Mouse (Mus musculus) liver, embryonic 12.5 days (tissue): ENCODE results near the gene Cyp4a31. TPM values are rescaled to one million over a fixed set of nuclear protein-coding genes. Genes with fewer than 3 reads are reported as not detected.
"Not testable (repeated sequence)": the region's sequence is repeated elsewhere in the genome, so short reads cannot be mapped to it uniquely, and the experiment has no call there.

ENCODE experiments used
- ATAC-seq: fragments of 200-750 bp; cut with Nextera tagmentation; 2 replicates; pipeline ENCODE4 v1.8.0; 2017; ENCODE audit warnings: moderate number of reproducible peaks, mild to moderate bottlenecking, moderate library complexity
- H3K27ac ChIP-seq: fragments of 300-500 bp; sonication (generic); 2 replicates; pipeline ENCODE4 v1.5.1; 2016; ENCODE audit warnings: mild to moderate bottlenecking
- H3K27me3 ChIP-seq: fragments of 300-500 bp; sonication (generic); replicated peaks from 2 replicates; pipeline ENCODE4 v1.6.1; 2016; ENCODE audit warnings: mild to moderate bottlenecking, moderate library complexity
- H3K36me3 ChIP-seq: fragments of 300-500 bp; sonication (generic); 2 replicates; pipeline ENCODE4 v1.6.1; 2016; ENCODE audit warnings: mild to moderate bottlenecking, moderate library complexity
- H3K4me1 ChIP-seq: fragments of 300-500 bp; sonication (generic); 2 replicates; pipeline ENCODE4 v1.6.1; 2016
- H3K4me2 ChIP-seq: fragments of 300-500 bp; sonication (generic); 2 replicates; pipeline ENCODE4 v1.6.1; 2016; ENCODE audit warnings: mild to moderate bottlenecking, moderate library complexity
- H3K4me3 ChIP-seq: fragments of 300-500 bp; sonication (generic); 2 replicates; pipeline ENCODE4 v1.5.1; 2016; ENCODE audit warnings: mild to moderate bottlenecking, moderate library complexity
- H3K9ac ChIP-seq: fragments of 300-500 bp; sonication (generic); 2 replicates; pipeline ENCODE4 v1.6.1; 2016; ENCODE audit warnings: mild to moderate bottlenecking, moderate library complexity
- H3K9me3 ChIP-seq: fragments of 300-500 bp; sonication (generic); replicated peaks from 2 replicates; pipeline ENCODE4 v1.6.1; 2016; ENCODE audit warnings: mild to moderate bottlenecking, moderate library complexity
- WGBS: fragments of 180-500 bp; shearing (Covaris S2); methylation state at CpG from one replicate; pipeline ENCODE4 v1.1.7; 2016; ENCODE audit not compliant: insufficient replicate concordance; 5-methylcytosine and 5-hydroxymethylcytosine counted together
- polyA plus RNA-seq: library from polyadenylated mRNA; unstranded; fragments of >200 nt; fragmentation: Nextera tagmentation; extraction: Ambion mirVana; gene quantifications from 2 replicates; pipeline ENCODE4 v1.2.1, GENCODE M21; 2016

The Cyp4a31 gene
- not detected in 2 replicates for polyA plus RNA-seq

- Histone ChIP-seq H3K27me3 (no peaks in the 10 kb centered on the region), H3K4me1 (no peaks in the 10 kb centered on the region), H3K4me2 (no peak within 1 kb of the TSS), H3K4me3 (no peak within 1 kb of the TSS), H3K36me3 (no peaks in the 10 kb centered on the region), H3K9ac (no peak within 1 kb of the TSS), H3K9me3 (no peaks in the 10 kb centered on the region), H3K27ac (no peak within 1 kb of the TSS)
- no peak for ATAC-seq
- whole genome bisulfite sequencing: 74% methylated on average over 3 of the region's 3 CpGs
These were observed at the start of gene Cyp4a31 for GRCm38 (mm10) chr4:115563401-115563800. TSS of gene Cyp4a31 (plus strand) at chr4:115563649.

DNA sequence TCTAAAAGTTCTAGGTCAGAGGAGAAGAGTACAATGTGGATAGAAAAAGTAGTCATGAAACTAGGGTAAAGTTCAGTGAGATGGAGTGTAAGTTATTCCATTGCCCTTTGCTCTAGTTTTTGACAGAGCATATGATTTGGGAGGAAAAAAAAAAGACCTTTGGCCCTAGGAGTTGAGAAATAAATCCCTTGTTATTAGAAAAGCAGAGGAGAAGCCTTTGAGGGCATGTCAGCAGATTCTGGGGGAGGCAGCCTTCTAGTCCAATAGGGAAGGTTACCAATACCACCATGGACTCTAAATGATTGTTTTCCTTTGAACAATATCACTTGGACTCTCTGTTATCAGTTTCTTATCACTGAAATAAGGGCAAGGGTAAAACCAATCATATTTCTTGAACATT, 49.5 kb upstream of the Cyp4a31 start:
- not testable (repeated sequence) for ATAC-seq

GRCm38 (mm10) chr4:115518000-115518399, 45.4 kb upstream of the Cyp4a31 start, which contains the start of gene Cyp4a10:
TSS of gene Cyp4a10 (plus strand) at chr4:115518264.
- not testable (repeated sequence) for H3K9ac ChIP-seq, ATAC-seq, H3K27me3 ChIP-seq, H3K4me2 ChIP-seq, H3K27ac ChIP-seq, H3K4me1 ChIP-seq, H3K4me3 ChIP-seq, H3K36me3 ChIP-seq, H3K9me3 ChIP-seq
- 66% methylated on average over 5 of the region's 5 CpGs for WGBS

More for the DNA sequence above, 49.5 kb upstream of the Cyp4a31 start:
- not testable (repeated sequence) for H3K36me3 ChIP-seq, H3K4me1 ChIP-seq, H3K4me3 ChIP-seq, H3K9me3 ChIP-seq, H3K4me2 ChIP-seq, H3K27ac ChIP-seq, H3K9ac ChIP-seq, H3K27me3 ChIP-seq

- no peaks in the 10 kb centered on the region for H3K9me3 ChIP-seq
- no peaks in the 10 kb centered on the region for H3K27me3 ChIP-seq
- H3K4me2 ChIP-seq: no peak overlapping the region
- no peak overlapping the region for H3K4me3 ChIP-seq
- no peak overlapping the region for H3K9ac ChIP-seq
- no peaks in the 10 kb centered on the region for H3K36me3 ChIP-seq
- WGBS: 45% methylated on average over 4 of the region's 4 CpGs
- ATAC-seq: no peak
- H3K4me1 ChIP-seq: no peaks in the 10 kb centered on the region
- no peak overlapping the region for H3K27ac ChIP-seq
These were observed 44.0 kb upstream of the Cyp4a31 start for GRCm38 (mm10) chr4:115519444-115519843.

DNA sequence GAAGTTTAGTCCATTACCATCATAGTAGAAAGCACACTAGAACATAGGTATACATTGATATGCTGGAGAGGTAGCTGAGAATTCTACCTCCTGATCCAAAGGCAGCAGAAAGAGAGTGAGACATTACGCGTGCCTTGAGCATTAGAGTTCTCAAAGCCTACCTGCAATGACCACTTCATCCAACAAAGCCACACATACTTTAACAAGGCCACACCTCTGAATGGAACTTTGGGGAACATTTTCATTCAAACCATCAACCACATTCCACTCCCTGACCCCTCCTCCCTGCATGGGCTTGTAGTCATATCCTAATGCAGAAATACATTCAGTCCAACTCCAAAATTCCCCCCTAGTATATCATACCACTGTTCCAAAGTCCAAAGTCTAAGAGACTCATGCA, 41.7 kb upstream of the Cyp4a31 start:
- no peaks in the 10 kb centered on the region for H3K27me3 ChIP-seq
- 87% methylated on average over 2 of the region's 2 CpGs for WGBS
- H3K36me3 ChIP-seq: no peaks in the 10 kb centered on the region
- H3K4me2 ChIP-seq: no peak overlapping the region
- no peak overlapping the region for H3K4me3 ChIP-seq
- H3K27ac ChIP-seq: no peak overlapping the region
- no peaks in the 10 kb centered on the region for H3K9me3 ChIP-seq
- ATAC-seq: no peak
- no peak overlapping the region for H3K9ac ChIP-seq
- no peaks in the 10 kb centered on the region for H3K4me1 ChIP-seq

DNA sequence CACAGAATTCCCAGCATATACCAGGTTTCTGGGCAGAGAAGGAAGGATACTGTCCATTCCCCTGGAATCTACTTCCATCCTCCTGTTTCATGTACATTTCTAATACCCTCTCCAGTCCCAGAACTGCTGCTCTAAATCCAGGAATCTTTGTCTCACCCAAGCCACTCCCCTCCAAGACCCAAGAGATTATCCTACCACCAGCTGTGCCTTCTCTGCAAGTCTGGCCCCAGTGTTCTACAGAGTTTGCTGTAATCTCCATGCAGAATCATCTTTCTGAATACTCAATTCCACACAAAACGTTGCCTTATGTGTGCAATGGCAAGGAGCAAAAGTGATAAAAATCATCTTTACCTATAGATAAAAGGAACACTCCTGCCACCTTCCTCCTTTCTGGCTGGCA, 18.3 kb upstream of the Cyp4a31 start:
- no peak overlapping the region for H3K27ac ChIP-seq
- no peak overlapping the region for H3K9ac ChIP-seq
- H3K36me3 ChIP-seq: no peaks in the 10 kb centered on the region
- H3K4me3 ChIP-seq: no peak overlapping the region
- no peaks in the 10 kb centered on the region for H3K27me3 ChIP-seq
- no peaks in the 10 kb centered on the region for H3K4me1 ChIP-seq
- H3K4me2 ChIP-seq: no peak overlapping the region
- ATAC-seq: no peak
- WGBS: 18% methylated on average over 1 of the region's 1 CpGs
- no peaks in the 10 kb centered on the region for H3K9me3 ChIP-seq

DNA sequence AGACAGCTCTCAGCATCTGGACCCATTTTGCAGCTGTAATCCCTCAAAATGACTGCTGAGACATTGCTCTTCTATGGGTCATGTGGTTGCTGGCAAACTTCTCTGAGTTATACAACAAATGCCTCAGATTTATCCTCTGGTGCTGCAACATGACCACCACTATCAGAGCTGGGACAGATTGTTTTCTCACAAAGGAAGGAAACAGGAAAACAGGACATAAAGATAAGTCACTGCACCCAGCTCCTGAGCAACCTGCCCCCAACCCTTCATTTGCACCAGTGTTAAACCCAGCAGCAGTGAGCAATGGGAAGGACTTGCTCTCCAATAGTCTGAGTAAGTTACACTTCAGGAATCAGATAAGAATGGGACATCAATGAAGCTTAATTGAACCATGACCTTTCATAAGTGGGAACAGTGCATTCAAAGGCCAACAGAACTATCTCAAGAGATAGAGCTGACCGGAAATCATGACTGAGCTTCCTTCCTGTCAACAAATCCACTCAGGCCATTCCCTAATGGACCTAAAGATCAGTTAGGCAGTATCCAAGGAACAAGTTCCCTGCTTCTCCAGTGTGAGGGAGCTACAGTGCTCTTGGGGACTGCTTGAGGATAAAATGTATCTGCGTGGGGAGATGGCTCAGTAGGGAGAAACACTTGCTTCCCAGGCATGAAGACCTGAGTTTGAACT, 17.2 kb upstream of the Cyp4a31 start:
- Histone ChIP-seq H3K4me1 (no peaks in the 10 kb centered on the region), H3K4me3 (no peak overlapping the region), H3K9ac (no peak overlapping the region), H3K9me3 (no peaks in the 10 kb centered on the region), H3K27me3 (no peaks in the 10 kb centered on the region), H3K27ac (no peak overlapping the region), H3K36me3 (no peaks in the 10 kb centered on the region), H3K4me2 (no peak overlapping the region)
- 29% methylated on average over 2 of the region's 2 CpGs for WGBS
- no peak for ATAC-seq

GRCm38 (mm10) chr4:115552726-115553125, 10.7 kb upstream of the Cyp4a31 start:
- 64% methylated on average over 3 of the region's 3 CpGs for WGBS
- ATAC-seq: no peak
- no peak overlapping the region for H3K4me3 ChIP-seq
- no peaks in the 10 kb centered on the region for H3K9me3 ChIP-seq
- H3K4me1 ChIP-seq: no peaks in the 10 kb centered on the region
- H3K9ac ChIP-seq: no peak overlapping the region
- no peaks in the 10 kb centered on the region for H3K27me3 ChIP-seq
- H3K4me2 ChIP-seq: no peak overlapping the region
- H3K27ac ChIP-seq: no peak overlapping the region
- H3K36me3 ChIP-seq: no peaks in the 10 kb centered on the region

- WGBS: 40% methylated on average over 2 of the region's 2 CpGs
- ATAC-seq: no peak
- Histone ChIP-seq H3K27ac (no peak overlapping the region), H3K36me3 (no peaks in the 10 kb centered on the region), H3K9me3 (no peaks in the 10 kb centered on the region), H3K4me2 (no peak overlapping the region), H3K27me3 (no peaks in the 10 kb centered on the region), H3K4me3 (no peak overlapping the region), H3K4me1 (no peaks in the 10 kb centered on the region), H3K9ac (no peak overlapping the region)
These were observed 7.9 kb upstream of the Cyp4a31 start for GRCm38 (mm10) chr4:115555513-115555912.

GRCm38 (mm10) chr4:115557861-115558561, 5.4 kb upstream of the Cyp4a31 start:
- 55% methylated on average over 4 of the region's 4 CpGs for WGBS
- H3K27ac ChIP-seq: no peak overlapping the region
- H3K4me2 ChIP-seq: no peak overlapping the region
- no peaks in the 10 kb centered on the region for H3K36me3 ChIP-seq
- H3K9me3 ChIP-seq: no peaks in the 10 kb centered on the region
- no peak for ATAC-seq
- no peaks in the 10 kb centered on the region for H3K27me3 ChIP-seq
- H3K9ac ChIP-seq: no peak overlapping the region
- no peaks in the 10 kb centered on the region for H3K4me1 ChIP-seq
- H3K4me3 ChIP-seq: no peak overlapping the region

DNA sequence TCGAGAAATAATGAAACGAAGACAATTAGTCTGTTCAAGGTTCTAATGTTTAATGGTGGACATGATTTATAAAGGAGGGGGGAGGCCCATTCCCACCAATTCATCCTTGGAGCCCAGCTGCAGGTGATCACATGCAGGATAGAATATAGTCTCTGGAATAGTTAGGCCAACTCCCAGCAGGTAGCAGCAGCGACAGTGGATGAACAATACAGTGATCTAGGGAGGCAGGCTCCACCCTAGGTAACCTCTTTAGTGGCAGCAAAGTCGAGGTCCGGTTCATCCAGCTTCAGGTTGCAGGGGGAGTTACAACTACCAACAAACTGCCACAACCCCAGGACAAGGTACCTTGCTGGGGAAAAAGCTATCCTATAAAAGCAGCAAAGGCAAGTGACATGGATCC, 2.2 kb upstream of the Cyp4a31 start:
- not testable (repeated sequence) for H3K36me3 ChIP-seq, H3K27me3 ChIP-seq, H3K27ac ChIP-seq, H3K4me3 ChIP-seq, H3K9me3 ChIP-seq, H3K4me1 ChIP-seq, ATAC-seq, H3K9ac ChIP-seq, H3K4me2 ChIP-seq
- WGBS: 61% methylated on average over 5 of the region's 5 CpGs

- H3K9ac ChIP-seq, H3K36me3 ChIP-seq, H3K9me3 ChIP-seq, H3K27ac ChIP-seq, ATAC-seq, H3K4me2 ChIP-seq, H3K4me3 ChIP-seq, H3K4me1 ChIP-seq, H3K27me3 ChIP-seq: not testable (repeated sequence)
- WGBS: 47% methylated on average over 6 of the region's 6 CpGs
These were observed 1.2 kb downstream of the Cyp4a31 start for GRCm38 (mm10) chr4:115564469-115565225.
